Mouse (Mus musculus): ENCODE results near the gene Cpm. TPM values are rescaled to one million over a fixed set of nuclear protein-coding genes. Genes with fewer than 3 reads are reported as not detected.

Gene Cpm
- polyA plus RNA-seq, 1 experiment from 2014 or later, result 31.2 TPM

DNA sequence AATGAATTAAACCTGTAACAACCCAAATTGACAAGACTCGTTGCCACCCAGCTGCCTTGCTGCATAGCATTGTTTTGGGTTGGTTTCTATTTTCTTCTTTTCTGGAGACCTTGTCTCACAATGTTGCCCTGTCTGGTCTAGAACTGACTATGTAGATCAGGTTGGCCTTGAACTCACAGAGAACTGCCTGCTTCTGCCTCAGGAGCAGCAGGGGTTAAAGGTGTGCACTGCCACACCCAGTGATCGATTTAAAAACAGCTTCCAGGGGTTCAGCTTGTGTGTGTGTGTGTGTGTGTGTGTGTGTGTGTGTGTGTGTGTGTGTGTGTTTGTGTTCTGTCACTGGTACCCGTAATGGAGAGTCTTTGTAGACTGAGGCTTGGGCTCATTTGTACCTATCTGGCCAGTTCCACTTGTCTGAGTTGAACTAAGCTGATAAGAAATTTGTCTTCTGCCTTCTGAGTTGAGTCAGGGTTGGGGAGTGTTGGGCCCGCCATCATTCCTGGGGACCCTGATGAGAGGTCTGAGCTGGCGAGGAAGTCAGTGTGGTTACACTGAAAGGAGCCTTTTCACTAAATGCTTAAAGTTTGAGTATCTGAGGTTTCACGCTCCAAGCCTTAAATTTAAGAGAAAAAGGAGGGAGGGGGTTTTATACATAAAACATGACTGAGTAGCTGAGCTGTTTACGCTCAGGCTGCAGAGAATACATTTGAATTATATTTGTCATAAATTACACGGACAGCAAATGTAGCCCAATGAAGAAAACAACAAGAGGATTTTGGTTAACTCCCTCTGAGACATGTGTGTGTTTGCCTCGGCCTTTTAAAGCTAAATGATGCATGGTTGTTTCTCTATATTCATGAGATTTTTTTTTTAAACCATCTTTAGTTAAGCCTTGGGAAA, 36.3 kb downstream of the Cpm start:
- WGBS, result 62% methylated on average over 9 of the region's 9 CpGs

DNA sequence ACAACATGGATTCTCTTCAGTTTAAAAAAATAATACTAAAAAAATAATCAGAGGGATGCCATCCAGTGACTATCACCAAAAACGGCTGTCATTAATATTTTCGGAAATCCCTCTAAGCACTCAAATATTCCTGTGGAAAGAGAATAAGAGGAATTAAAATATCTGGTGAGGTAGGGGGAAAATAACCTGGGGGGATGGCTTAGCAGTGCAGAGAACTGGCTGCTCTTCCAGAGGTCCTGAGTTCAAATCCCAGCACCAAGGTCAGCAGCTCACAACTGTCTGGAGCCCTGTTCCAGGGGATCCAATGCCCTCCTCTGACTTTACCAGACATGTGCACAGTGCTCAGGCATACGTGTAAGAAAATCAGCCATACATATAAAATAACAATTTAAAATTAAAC, 37.1 kb downstream of the Cpm start:
- H3K9me3 ChIP-seq (ENCODE audit: low read length), result no peaks in the 10 kb centered on the region
- H3K4me2 ChIP-seq (replicated peaks; ENCODE audit: low read depth, low read length), result no peak overlapping the region
- H3K4me3 ChIP-seq (ENCODE audit: low read length), result no peak overlapping the region
- no peak overlapping the region for H3K9ac ChIP-seq (replicated peaks; ENCODE audit: low read length)
- no peak overlapping the region for H3K27ac ChIP-seq (ENCODE audit: low read length)
- no peak for ATAC-seq (ENCODE audit: low FRiP score, low TSS enrichment)
- H3K27me3 ChIP-seq (ENCODE audit: insufficient read depth, low read length), result no peaks in the 10 kb centered on the region
- WGBS, result 81% methylated on average over 3 of the region's 3 CpGs
- no peaks in the 10 kb centered on the region for H3K36me3 ChIP-seq (ENCODE audit: insufficient read depth, low read length)
- peaks cover 24% of the 10 kb centered on the region; the same call in 1 of the 2 replicates for H3K4me1 ChIP-seq (ENCODE audit: insufficient read depth, low read length)

More for the DNA sequence above, 36.3 kb downstream of the Cpm start:
- no peak overlapping the region for H3K9ac ChIP-seq (replicated peaks; ENCODE audit: low read length)
- ATAC-seq (ENCODE audit: low FRiP score, low TSS enrichment), result no peak
- H3K36me3 ChIP-seq (ENCODE audit: insufficient read depth, low read length), result no peaks in the 10 kb centered on the region
- H3K4me2 ChIP-seq (replicated peaks; ENCODE audit: low read depth, low read length), result no peak overlapping the region
- no peaks in the 10 kb centered on the region for H3K27me3 ChIP-seq (ENCODE audit: insufficient read depth, low read length)
- H3K4me1 ChIP-seq (ENCODE audit: insufficient read depth, low read length), result peaks cover 24% of the 10 kb centered on the region; the same call in 1 of the 2 replicates
- H3K9me3 ChIP-seq (ENCODE audit: low read length), result no peaks in the 10 kb centered on the region
- no peak overlapping the region for H3K27ac ChIP-seq (ENCODE audit: low read length)
- no peak overlapping the region for H3K4me3 ChIP-seq (ENCODE audit: low read length)

DNA sequence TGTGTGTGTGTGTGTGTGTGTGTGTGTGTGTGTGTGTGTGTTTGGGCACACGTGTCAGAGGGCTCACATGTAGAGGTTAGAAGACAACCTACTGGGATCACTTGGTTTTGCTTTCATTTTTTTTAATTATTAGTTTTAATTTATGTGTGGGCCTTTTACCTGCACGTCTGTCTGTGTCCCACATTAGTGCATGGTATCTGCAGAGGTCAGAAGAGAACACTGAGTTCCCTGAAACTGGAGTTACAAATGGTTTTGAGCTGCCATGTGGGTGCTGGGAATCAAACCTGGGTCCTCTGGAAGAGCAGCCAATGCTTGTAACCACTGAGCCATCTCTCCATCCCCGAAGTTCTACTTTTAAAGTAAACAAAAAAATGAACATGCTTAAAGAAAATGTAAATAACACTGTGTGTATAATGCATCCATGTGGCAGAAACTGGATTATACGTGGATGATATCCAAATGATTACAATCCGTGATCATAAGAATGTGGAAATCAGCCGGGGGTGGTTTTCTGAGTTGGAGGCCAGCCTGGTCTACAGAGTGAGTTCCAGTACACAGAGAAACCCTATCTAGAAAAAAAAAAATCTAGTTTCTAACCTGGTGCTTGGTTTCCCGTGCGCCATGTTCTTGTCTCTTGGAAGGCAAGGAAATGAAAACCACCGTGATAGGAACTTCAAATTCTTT, 37.8 kb downstream of the Cpm start:
- 95% methylated on average over 9 of the region's 9 CpGs for WGBS
- Histone ChIP-seq H3K9me3 (ENCODE audit: low read length) (no peaks in the 10 kb centered on the region), H3K9ac (replicated peaks; ENCODE audit: low read length) (no peak overlapping the region), H3K4me3 (ENCODE audit: low read length) (no peak overlapping the region), H3K4me2 (replicated peaks; ENCODE audit: low read depth, low read length) (no peak overlapping the region), H3K27me3 (ENCODE audit: insufficient read depth, low read length) (no peaks in the 10 kb centered on the region), H3K4me1 (ENCODE audit: insufficient read depth, low read length) (peaks cover 24% of the 10 kb centered on the region; the same call in 1 of the 2 replicates), H3K36me3 (ENCODE audit: insufficient read depth, low read length) (no peaks in the 10 kb centered on the region), H3K27ac (ENCODE audit: low read length) (no peak overlapping the region)
- ATAC-seq (ENCODE audit: low FRiP score, low TSS enrichment), result no peak

DNA sequence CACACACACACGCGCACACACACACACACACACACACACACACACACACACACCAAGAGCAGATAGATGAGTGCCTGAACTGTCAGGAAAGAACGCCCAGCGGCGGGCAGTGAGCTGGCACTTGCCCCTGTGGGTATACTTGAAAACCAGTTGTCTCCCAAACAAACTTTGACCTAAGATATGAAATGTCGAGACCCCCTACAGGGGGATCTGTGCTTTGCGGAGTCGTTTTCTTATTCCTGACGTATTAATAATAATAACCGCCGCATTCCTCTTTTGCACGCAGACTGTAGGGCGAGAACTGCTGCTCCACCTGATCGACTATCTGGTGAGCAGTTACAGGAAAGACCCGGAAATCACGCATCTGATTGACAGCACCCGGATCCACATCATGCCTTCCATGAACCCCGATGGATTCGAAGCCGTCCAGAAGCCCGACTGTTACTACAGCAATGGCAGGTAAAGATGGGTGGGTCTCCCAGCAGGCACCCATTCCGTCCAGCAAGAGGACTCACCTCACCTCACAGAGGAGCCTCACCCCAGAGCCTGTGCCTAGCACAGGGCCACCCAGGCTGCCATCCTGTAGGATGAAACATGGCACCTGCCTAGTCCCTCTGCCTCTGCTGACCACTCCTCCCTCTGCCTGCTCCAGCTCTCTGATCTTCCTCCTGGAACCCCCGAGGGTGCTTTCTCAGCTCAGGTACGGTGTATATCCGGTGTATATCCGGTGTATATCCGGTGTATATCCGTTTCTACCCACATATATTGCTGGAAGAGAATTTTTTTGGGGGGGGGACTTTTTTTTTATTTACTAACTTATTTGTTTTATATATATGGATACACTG, 38.6 kb downstream of the Cpm start:
- Histone ChIP-seq H3K9ac (replicated peaks; ENCODE audit: low read length) (no peak overlapping the region), H3K27me3 (ENCODE audit: insufficient read depth, low read length) (no peaks in the 10 kb centered on the region), H3K9me3 (ENCODE audit: low read length) (no peaks in the 10 kb centered on the region), H3K27ac (ENCODE audit: low read length) (no peak overlapping the region), H3K36me3 (ENCODE audit: insufficient read depth, low read length) (no peaks in the 10 kb centered on the region), H3K4me1 (ENCODE audit: insufficient read depth, low read length) (peaks cover 24% of the 10 kb centered on the region; the same call in 1 of the 2 replicates), H3K4me3 (ENCODE audit: low read length) (no peak overlapping the region), H3K4me2 (replicated peaks; ENCODE audit: low read depth, low read length) (no peak overlapping the region)
- ATAC-seq (ENCODE audit: low FRiP score, low TSS enrichment), result no peak
- WGBS, result 92% methylated on average over 28 of the region's 28 CpGs

DNA sequence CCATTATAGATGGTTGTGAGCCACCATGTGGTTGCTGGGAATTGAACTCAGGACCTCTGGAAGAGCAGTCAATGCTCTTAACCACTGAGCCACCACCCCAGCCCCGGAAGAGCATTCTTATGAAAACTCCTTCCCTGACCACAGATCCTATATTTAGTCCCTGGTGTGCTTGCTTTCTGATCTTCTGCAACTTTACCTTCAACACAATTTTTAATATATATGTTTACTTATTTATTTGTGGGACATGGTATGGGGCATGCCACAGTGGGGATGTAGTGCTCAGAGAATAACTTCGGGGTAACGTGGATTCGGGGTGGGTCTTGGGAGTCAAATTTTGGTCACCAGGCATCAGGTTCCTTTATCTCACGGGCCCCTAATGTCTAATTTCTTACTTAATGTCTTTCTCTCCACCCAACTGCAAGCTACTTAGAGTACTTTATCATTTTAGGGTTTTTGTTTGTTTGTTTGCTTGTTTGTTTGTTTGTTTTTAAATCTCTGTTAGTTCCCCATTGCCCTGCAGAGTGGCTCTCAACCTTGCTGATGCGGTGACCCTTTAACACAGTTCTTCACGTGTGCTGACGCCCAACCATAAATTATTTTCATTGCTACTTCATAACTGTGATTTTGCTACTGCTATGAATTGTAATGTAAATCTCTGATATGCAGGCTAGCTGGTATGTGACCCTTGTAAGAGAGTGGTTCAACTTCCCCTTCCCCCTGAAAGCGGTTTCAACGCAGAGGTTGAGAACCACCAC, 39.4 kb downstream of the Cpm start:
- Histone ChIP-seq H3K27ac (ENCODE audit: low read length) (peak overlapping the region; percentile 34; the same call in 1 of the 2 replicates), H3K4me1 (ENCODE audit: insufficient read depth, low read length) (peaks cover 19% of the 10 kb centered on the region; the same call in 1 of the 2 replicates), H3K9me3 (ENCODE audit: low read length) (no peaks in the 10 kb centered on the region), H3K36me3 (ENCODE audit: insufficient read depth, low read length) (no peaks in the 10 kb centered on the region), H3K27me3 (ENCODE audit: insufficient read depth, low read length) (no peaks in the 10 kb centered on the region), H3K9ac (replicated peaks; ENCODE audit: low read length) (no peak overlapping the region), H3K4me3 (ENCODE audit: low read length) (no peak overlapping the region), H3K4me2 (replicated peaks; ENCODE audit: low read depth, low read length) (no peak overlapping the region)
- WGBS, result 72% methylated on average over 10 of the region's 10 CpGs
- ATAC-seq (ENCODE audit: low FRiP score, low TSS enrichment), result no peak

DNA sequence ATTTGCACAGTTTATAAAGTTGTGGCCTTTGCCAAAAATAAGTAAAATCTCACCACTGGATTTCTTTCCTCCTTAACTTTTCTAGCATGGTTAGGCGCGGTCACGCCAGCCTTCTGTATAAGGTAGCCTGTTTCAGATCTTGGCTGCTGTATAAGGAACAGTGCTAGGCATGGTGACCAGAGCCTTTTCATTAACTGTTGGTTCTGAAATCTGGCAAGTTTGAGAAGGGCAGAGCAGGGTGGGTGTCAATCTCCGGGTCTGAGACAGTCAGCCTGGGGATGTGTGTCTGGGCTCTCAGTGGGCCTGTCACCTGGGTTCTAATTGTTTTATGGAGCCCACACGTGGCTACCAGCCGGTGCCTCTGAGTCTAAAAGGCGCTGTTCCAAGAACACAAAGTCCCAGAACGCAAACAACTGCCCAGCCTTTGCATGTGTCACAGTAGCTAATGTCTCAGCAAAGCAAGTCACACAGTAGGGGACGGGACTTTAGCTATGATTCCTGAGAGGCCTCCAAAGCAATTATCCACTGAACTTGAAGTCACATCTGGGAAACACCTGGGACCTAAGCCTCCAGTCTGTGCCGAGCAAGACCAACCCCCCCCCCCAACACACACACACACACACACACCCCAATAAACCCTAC, 40.3 kb downstream of the Cpm start:
- H3K27me3 ChIP-seq (ENCODE audit: insufficient read depth, low read length), result no peaks in the 10 kb centered on the region
- 44% methylated on average over 10 of the region's 10 CpGs for WGBS
- H3K4me1 ChIP-seq (ENCODE audit: insufficient read depth, low read length), result peaks cover 11% of the 10 kb centered on the region; the same call in 1 of the 2 replicates
- no peak; the same call in 1 of the 2 replicates for ATAC-seq (ENCODE audit: low FRiP score, low TSS enrichment)
- no peak overlapping the region for H3K4me2 ChIP-seq (replicated peaks; ENCODE audit: low read depth, low read length)
- 0 out of 2 replicates have a peak overlapping the region, but pooled peaks have one; percentile 13 for H3K9ac ChIP-seq (replicated peaks; ENCODE audit: low read length)
- no peaks in the 10 kb centered on the region for H3K36me3 ChIP-seq (ENCODE audit: insufficient read depth, low read length)
- no peaks in the 10 kb centered on the region for H3K9me3 ChIP-seq (ENCODE audit: low read length)
- peak overlapping the region; percentile 34 for H3K27ac ChIP-seq (ENCODE audit: low read length)
- H3K4me3 ChIP-seq (ENCODE audit: low read length), result no peak overlapping the region

DNA sequence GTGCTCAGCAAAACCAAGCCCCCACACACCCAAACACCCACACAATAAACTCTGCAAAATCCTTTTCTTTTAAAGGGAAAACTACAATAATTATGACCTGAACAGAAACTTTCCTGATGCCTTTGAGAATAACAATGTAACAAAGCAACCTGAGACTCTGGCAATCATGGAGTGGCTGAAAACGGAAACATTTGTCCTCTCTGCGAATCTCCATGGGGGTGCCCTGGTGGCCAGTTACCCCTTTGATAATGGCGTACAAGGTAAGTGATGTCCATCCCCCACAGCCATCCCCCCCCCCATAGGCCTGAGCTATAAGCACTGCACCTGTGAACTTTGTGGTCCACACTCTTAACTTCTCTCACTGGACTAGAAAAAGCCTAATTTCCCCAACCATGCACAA, 40.8 kb downstream of the Cpm start:
- Histone ChIP-seq H3K27ac (ENCODE audit: low read length) (no peak overlapping the region), H3K36me3 (ENCODE audit: insufficient read depth, low read length) (no peaks in the 10 kb centered on the region)
- no peak for ATAC-seq (ENCODE audit: low FRiP score, low TSS enrichment)

DNA sequence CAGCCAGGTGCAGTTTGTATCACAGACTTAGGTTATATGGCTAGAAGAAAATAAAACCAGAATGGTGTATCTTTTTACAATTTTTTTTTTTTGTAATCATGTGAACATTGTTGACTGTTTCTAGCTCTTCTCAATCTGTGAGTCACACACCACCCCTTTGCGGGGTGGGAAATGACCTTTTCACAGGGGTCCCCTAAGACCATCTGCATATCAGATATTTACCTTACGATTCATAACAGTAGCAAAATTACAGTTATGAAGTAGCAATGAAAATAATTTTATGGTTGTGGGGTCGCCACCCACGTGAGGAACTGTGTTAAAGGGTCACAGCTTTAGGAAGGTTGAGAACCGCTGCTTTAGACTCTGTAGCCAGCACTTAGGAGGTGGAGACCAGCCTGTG, 41.5 kb downstream of the Cpm start:
- no peak overlapping the region for H3K4me3 ChIP-seq (ENCODE audit: low read length)
- 0 out of 2 replicates have a peak, but pooled peaks cover 7% of the 10 kb centered on the region for H3K4me1 ChIP-seq (ENCODE audit: insufficient read depth, low read length)
- no peaks in the 10 kb centered on the region for H3K9me3 ChIP-seq (ENCODE audit: low read length)
- no peak overlapping the region for H3K4me2 ChIP-seq (replicated peaks; ENCODE audit: low read depth, low read length)
- H3K36me3 ChIP-seq (ENCODE audit: insufficient read depth, low read length), result no peaks in the 10 kb centered on the region
- no peaks in the 10 kb centered on the region for H3K27me3 ChIP-seq (ENCODE audit: insufficient read depth, low read length)
- 85% methylated on average over 5 of the region's 5 CpGs for WGBS
- H3K27ac ChIP-seq (ENCODE audit: low read length), result no peak overlapping the region
- H3K9ac ChIP-seq (replicated peaks; ENCODE audit: low read length), result no peak overlapping the region
- no peak for ATAC-seq (ENCODE audit: low FRiP score, low TSS enrichment)

More for the DNA sequence above, 40.8 kb downstream of the Cpm start:
- Histone ChIP-seq H3K9ac (replicated peaks; ENCODE audit: low read length) (no peak overlapping the region), H3K27me3 (ENCODE audit: insufficient read depth, low read length) (no peaks in the 10 kb centered on the region), H3K4me3 (ENCODE audit: low read length) (no peak overlapping the region), H3K4me2 (replicated peaks; ENCODE audit: low read depth, low read length) (no peak overlapping the region), H3K4me1 (ENCODE audit: insufficient read depth, low read length) (peaks cover 5% of the 10 kb centered on the region; the same call in 1 of the 2 replicates), H3K9me3 (ENCODE audit: low read length) (no peaks in the 10 kb centered on the region)
- 62% methylated on average over 3 of the region's 3 CpGs for WGBS

Data from kidney, embryonic 16.5 days (tissue).